Mouse (Mus musculus) c-Kit-negative CD71-positive TER-119-positive erythroid progenitor cells, embryonic 14.5 days (primary cell): ENCODE measurements around the gene Olfml2a.
"Not testable (repeated sequence)": the region's sequence is repeated elsewhere in the genome, so short reads cannot be mapped to it uniquely, and the experiment has no call there.

Source experiments
- DNase-seq: peaks from one replicate; pipeline ENCODE4 v3.0.0-alpha.2; 2013; ENCODE audit warnings: low read depth, low spot score

The Olfml2a gene

GRCm38 (mm10) chr2:39010144-39010543, 78.4 kb downstream of the Olfml2a start:
- not testable (repeated sequence) for DNase-seq

- DNase-seq = no peak
These were observed 79.5 kb downstream of the Olfml2a start for GRCm38 (mm10) chr2:39011264-39011663.

GRCm38 (mm10) chr2:39011971-39012370, 80.2 kb downstream of the Olfml2a start:
- no peak for DNase-seq

- no peak for DNase-seq
These were observed 81.0 kb downstream of the Olfml2a start for GRCm38 (mm10) chr2:39012768-39013279.
